Mouse (Mus musculus) heart, postnatal 0 days (tissue): ENCODE measurements around the gene Wdr6.

Source experiments
- CTCF ChIP-seq: IDR thresholded peaks from 2 replicates; pipeline ENCODE4 v1.5.1; 2016; ENCODE audit warnings: antibody characterized with exemption, control low read depth, low read depth
- EP300 ChIP-seq: IDR thresholded peaks from 2 replicates; pipeline ENCODE4 v1.6.1; 2016; ENCODE audit warnings: antibody characterized with exemption, low read depth

DNA sequence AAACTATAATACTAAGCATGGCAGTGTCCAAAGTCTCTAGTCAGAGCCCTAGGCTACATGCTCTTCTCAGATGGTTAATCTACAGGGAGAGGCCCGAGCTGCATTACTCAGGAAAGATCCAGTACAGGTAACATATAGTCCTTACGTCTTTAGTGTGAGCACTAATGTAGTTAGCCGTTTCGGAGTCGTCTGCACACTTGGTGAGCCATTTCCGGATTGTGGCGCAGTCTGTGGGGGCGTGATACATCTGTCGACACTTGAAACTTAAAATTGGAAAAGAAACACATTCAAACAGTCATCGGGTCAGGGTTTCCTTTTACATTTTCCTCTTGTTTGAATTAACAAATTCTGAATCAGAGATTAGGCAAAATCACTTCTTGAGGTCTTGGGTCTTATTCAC lies 32.9 kb upstream of the Wdr6 start:
- no peak for TF ChIP-seq CTCF
- no peak for TF ChIP-seq EP300
